Mouse (Mus musculus) neutrophil, adult 65 days (primary cell): ENCODE measurements around the gene Miga2. TPM values are rescaled to one million over a fixed set of nuclear protein-coding genes. Genes with fewer than 3 reads are reported as not detected.

Source experiments
- total RNA-seq: library from RNA; stranded (reverse); gene quantifications from 2 replicates; pipeline ENCODE4 v1.2.4, GENCODE M21; 2023

Miga2 gene
- 3.9 and 4.6 TPM in 2 replicates for total RNA-seq

GRCm38 (mm10) chr2:30363773-30364650 lies at the start of gene Miga2:
TSS of gene Miga2 (plus strand) at chr2:30364233.

GRCm38 (mm10) chr2:30358533-30359531 lies 5.2 kb upstream of the Miga2 start, which contains the start of gene Sh3glb2:
TSS of gene Sh3glb2 (minus strand) at chr2:30359337.

GRCm38 (mm10) chr2:30392114-30392576 lies 28.1 kb downstream of the Miga2 start, which contains the start of gene Dolpp1:
TSS of gene Dolpp1 (plus strand) at chr2:30392254.

GRCm38 (mm10) chr2:30415157-30415935 lies 51.3 kb downstream of the Miga2 start, which contains the start of gene Crat:
TSS of gene Crat (minus strand) at chr2:30415813.

GRCm38 (mm10) chr2:30415936-30416648 lies 52.1 kb downstream of the Miga2 start, which contains the start of gene Ptpa:
TSS of gene Ptpa (plus strand) at chr2:30416039.

Other genes with a start within 250 kb of the Miga2 start
- gene Zer1, start 239.6 kb upstream of the Miga2 start, total RNA-seq = 38.4 and 49.2 TPM in 2 replicates
- gene Tbc1d13, start 230.5 kb upstream of the Miga2 start, total RNA-seq = 41.9 and 47.4 TPM in 2 replicates
- 2.8 and 3.4 TPM in 2 replicates for gene Endog, start 192.7 kb upstream of the Miga2 start, total RNA-seq
- gene Spout1, start 185.8 kb upstream of the Miga2 start, total RNA-seq = 6.7 and 7.5 TPM in 2 replicates
- 1.7 and 2.7 TPM in 2 replicates for gene Kyat1, start 158.4 kb upstream of the Miga2 start, total RNA-seq
- gene Lrrc8a, start 126.5 kb upstream of the Miga2 start, total RNA-seq = 20.1 and 24.6 TPM in 2 replicates
- gene Gm28035, start 123.7 kb upstream of the Miga2 start, total RNA-seq = 0.19 TPM in 1 of 2 replicates, not detected in the other
- 1.8 and 2.8 TPM in 2 replicates for gene Phyhd1, start 98.0 kb upstream of the Miga2 start, total RNA-seq
- not detected in 2 replicates for gene Gm28038, start 83.2 kb upstream of the Miga2 start, total RNA-seq
- 6.6 and 8.6 TPM in 2 replicates for gene Dolk, start 77.9 kb upstream of the Miga2 start, total RNA-seq
- 17.5 and 23.0 TPM in 2 replicates for gene Nup188, start 77.8 kb upstream of the Miga2 start, total RNA-seq
- gene Sh3glb2, start 4.9 kb upstream of the Miga2 start, total RNA-seq = 14.6 and 14.7 TPM in 2 replicates
- 12.6 TPM in 2 replicates for gene Dolpp1, start 28.0 kb downstream of the Miga2 start, total RNA-seq
- gene Crat, start 51.6 kb downstream of the Miga2 start, total RNA-seq = 26.9 and 34.8 TPM in 2 replicates
- gene Ptpa, start 51.8 kb downstream of the Miga2 start, total RNA-seq = 65.6 and 98.9 TPM in 2 replicates
- gene Ier5l, start 110.0 kb downstream of the Miga2 start, total RNA-seq = 1.4 and 2.5 TPM in 2 replicates
- not detected in 2 replicates for gene Cstad, start 230.8 kb downstream of the Miga2 start, total RNA-seq